Mouse (Mus musculus) thymus, postnatal 36 days (tissue): Measurements from ENCODE around the gene B230118H07Rik.

ENCODE experiments used
- DNase-seq, 2 experiments: peaks; one replicate each; pipeline ENCODE4 v3.0.0; 2022; ENCODE audit warnings: mixed read lengths in 2 of 2

B230118H07Rik gene

GRCm38 (mm10) chr2:101649114-101649671 is at the start of gene B230118H07Rik, which contains the start of gene Rag1:
Gene B230118H07Rik, minus strand, starts transcription at chr2:101649532.
Gene Rag1, minus strand, starts transcription at chr2:101649501.
- DNase-seq, result peak; percentile 79 to 89

GRCm38 (mm10) chr2:101695584-101695983 is 46.3 kb upstream of the B230118H07Rik start:
- DNase-seq, result no peak

- DNase-seq, result no peak
Measured at GRCm38 (mm10) chr2:101693577-101694215, 44.4 kb upstream of the B230118H07Rik start.

- no peak for DNase-seq
Measured at GRCm38 (mm10) chr2:101693043-101693442, 43.7 kb upstream of the B230118H07Rik start.

- no peak for DNase-seq
Measured at GRCm38 (mm10) chr2:101690252-101690827, 41.0 kb upstream of the B230118H07Rik start.

GRCm38 (mm10) chr2:101688011-101688410 is 38.7 kb upstream of the B230118H07Rik start:
- no peak for DNase-seq

- no peak for DNase-seq
Measured at GRCm38 (mm10) chr2:101684421-101684820, 35.1 kb upstream of the B230118H07Rik start.

- peak; percentile 13 to 14 for DNase-seq
Measured at GRCm38 (mm10) chr2:101679164-101679784, 29.9 kb upstream of the B230118H07Rik start.

GRCm38 (mm10) chr2:101678236-101679021 is 29.1 kb upstream of the B230118H07Rik start, which contains the start of gene Traf6:
Gene Traf6, plus strand, starts transcription at chr2:101678429.
- peak; percentile 88 to 89 for DNase-seq

GRCm38 (mm10) chr2:101673547-101673946 is 24.2 kb upstream of the B230118H07Rik start:
- DNase-seq, result no peak

GRCm38 (mm10) chr2:101668751-101669150 is 19.4 kb upstream of the B230118H07Rik start:
- DNase-seq, result no peak

GRCm38 (mm10) chr2:101665703-101666092 is 16.4 kb upstream of the B230118H07Rik start:
- no peak for DNase-seq

GRCm38 (mm10) chr2:101665058-101665702 is 15.8 kb upstream of the B230118H07Rik start:
- peak; percentile 70 to 73 for DNase-seq

GRCm38 (mm10) chr2:101660536-101660935 is 11.2 kb upstream of the B230118H07Rik start:
- DNase-seq, result no peak

GRCm38 (mm10) chr2:101652921-101653597 is 3.7 kb upstream of the B230118H07Rik start:
- DNase-seq, result peak; percentile 80 to 81

GRCm38 (mm10) chr2:101652204-101652920 is 3.0 kb upstream of the B230118H07Rik start:
- peak in 1 of 2 experiments; percentile 28 for DNase-seq

GRCm38 (mm10) chr2:101650446-101650845 is 1.1 kb upstream of the B230118H07Rik start:
- DNase-seq, result peak in 1 of 2 experiments; percentile 52

- no peak for DNase-seq
Measured at GRCm38 (mm10) chr2:101648361-101648760, 971 bp downstream of the B230118H07Rik start.

GRCm38 (mm10) chr2:101645841-101646240 is 3.5 kb downstream of the B230118H07Rik start:
- DNase-seq, result peak in 1 of 2 experiments; percentile 45

- no peak for DNase-seq
Measured at GRCm38 (mm10) chr2:101639840-101640350, 9.4 kb downstream of the B230118H07Rik start.
